Mouse (Mus musculus): ENCODE measurements around the gene Myrfl. TPM values are rescaled to one million over a fixed set of nuclear protein-coding genes. Genes with fewer than 3 reads are reported as not detected.

Gene Myrfl
- polyA plus RNA-seq, 1 experiment from 2014 or later = 0.06 TPM

DNA sequence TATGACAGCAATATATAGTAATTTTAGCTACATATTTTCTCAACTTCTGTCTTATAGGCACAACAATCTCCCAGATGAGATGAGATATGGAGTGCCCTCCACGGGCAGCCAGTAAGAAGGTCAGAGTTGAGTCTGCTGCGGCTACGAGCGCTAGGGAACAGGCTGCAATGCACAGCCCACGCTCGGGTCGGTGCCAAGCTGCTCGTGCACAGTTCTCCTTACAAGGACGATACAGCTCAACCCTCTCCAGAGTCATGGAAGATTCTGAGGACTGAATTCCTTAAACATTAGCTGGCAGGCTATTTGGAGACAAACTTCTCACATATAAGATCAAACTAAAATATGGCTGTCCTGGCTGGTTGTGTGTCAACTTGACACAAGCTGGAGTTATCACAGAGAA lies 17.9 kb upstream of the Myrfl start:
- ATAC-seq (peak; percentile 31), DNase-seq (ENCODE audit: low read depth, low spot score) (no peak)
- H3K27me3 ChIP-seq = no peaks in the 10 kb centered on the region
- TF ChIP-seq CTCF (IDR thresholded peaks at IDR 0.05) = no peak
- in situ Hi-C loops (cut with MboI; ENCODE audit: low pct_unique_long_range_greater_than_20kb) = no loop called here
- ChIA-PET POLR2A (no interaction called here), CTCF (interaction anchor here (1.3 to 1.4 kb wide), 2 partner anchors 11 to 22 kb away, joined by 4 read pairs; no protein-coding TSS in a partner anchor)

DNA sequence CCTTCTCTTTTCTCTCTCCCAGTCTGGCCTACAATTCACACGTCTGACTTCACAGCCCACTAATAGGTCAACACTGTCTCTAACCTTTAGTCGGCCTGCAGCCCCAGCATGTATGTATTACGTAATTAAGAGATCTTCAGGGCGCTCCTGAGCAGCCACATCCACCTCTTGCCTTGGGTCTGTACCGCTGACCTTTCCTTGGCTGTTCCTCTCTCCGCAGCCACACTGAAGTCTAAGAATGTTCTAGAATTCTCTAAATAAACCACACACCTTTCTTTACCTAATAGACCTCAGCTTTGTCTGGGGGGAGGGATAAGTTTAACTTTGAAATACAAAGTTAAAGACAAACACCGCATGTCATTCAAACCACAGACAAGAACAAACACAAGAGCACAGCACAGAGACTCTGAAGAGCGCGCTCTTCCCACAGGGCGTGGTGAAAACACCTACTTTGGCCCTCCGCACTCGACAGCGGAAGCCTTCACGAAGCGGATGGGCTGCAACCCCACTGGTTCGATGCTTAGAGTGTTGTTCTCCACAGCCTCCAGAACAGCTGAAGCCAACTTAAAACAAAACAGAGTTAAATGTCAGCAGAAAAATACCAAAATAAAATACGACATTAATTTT lies 17.0 kb upstream of the Myrfl start:
- POLR2A ChIA-PET = no interaction called here
- ATAC-seq = no peak
- DNase-seq (ENCODE audit: low read depth, low spot score) = no peak
- in situ Hi-C loops (cut with MboI; ENCODE audit: low pct_unique_long_range_greater_than_20kb) = no loop called here
- CTCF ChIA-PET = interaction anchor here (1.4 kb wide), 1 partner anchor 22 kb away, joined by 4 read pairs; no protein-coding TSS in a partner anchor
- no peak for TF ChIP-seq CTCF (IDR thresholded peaks at IDR 0.05)
- no peaks in the 10 kb centered on the region for H3K27me3 ChIP-seq

DNA sequence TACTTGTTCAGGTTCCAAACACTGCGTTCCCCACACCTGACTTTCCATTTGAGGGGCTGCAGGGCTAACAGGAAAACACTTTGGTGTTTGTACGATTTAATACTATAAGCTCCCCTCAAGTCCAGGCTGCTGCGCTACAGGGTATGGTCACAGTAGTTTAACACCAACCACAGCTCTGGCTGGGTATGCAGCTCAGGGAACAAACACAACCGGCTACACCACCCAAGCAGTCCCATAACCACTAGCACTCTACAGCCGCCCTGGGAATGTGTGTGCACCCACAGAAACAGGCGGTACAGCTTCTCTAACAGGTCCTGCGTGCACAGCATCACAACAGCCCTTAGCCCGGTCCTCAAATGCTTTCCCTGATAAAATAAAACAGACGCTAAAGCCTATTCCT lies 16.1 kb upstream of the Myrfl start:
- CTCF ChIA-PET = no interaction called here
- no peaks in the 10 kb centered on the region for H3K27me3 ChIP-seq
- POLR2A ChIA-PET = no interaction called here
- ATAC-seq (no peak), DNase-seq (ENCODE audit: low read depth, low spot score) (no peak)
- TF ChIP-seq CTCF (IDR thresholded peaks at IDR 0.05) = no peak
- in situ Hi-C loops (cut with MboI; ENCODE audit: low pct_unique_long_range_greater_than_20kb) = no loop called here

DNA sequence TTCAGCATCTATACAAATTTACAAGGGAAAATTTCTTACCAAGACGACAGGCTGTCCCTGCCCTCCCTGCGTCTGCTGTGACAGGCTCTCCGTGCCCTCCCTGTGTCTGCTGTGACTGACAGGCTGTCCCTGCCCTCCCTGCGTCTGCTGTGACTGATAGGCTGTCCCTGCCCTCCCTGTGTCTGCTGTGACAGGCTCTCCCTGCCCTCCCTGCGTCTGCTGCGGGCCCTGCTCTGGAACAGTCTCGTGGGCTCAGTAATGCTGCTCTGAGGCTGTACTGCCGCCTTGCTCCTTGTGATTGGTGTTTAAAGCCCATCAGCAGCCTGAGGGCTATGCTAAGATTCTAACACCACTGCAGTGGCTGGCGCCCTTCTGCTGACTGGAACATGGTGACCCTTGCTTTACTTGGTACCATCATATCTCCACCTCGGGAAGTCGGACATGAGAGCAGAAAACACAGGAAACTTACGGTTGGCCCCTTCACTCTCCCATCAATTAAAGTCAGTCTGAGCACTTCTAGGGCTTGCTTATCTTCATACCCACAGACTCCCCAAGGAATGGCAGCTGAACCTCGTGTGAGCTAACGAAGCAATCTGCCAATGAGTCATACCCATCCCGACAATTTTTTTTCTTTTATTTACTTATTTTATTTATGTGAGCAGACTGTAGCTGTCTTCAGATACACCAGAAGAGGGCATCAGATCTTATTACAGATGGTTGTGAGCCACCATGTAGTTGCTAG lies 12.4 kb upstream of the Myrfl start:
- ATAC-seq = no peak
- in situ Hi-C loops (cut with MboI; ENCODE audit: low pct_unique_long_range_greater_than_20kb) = no loop called here
- no peaks in the 10 kb centered on the region for H3K27me3 ChIP-seq
- no peak for DNase-seq (ENCODE audit: low read depth, low spot score)
- CTCF ChIA-PET = interaction anchor here (0.9 to 1.4 kb wide), 3 partner anchors 30 to 131 kb away, joined by 3 to 4 read pairs (median 3); no protein-coding TSS in a partner anchor
- POLR2A ChIA-PET = interaction anchor here (0.7 kb wide), 1 partner anchor 10 kb away, joined by 3 read pairs; no protein-coding TSS in a partner anchor
- TF ChIP-seq CTCF (IDR thresholded peaks at IDR 0.05) = no peak

DNA sequence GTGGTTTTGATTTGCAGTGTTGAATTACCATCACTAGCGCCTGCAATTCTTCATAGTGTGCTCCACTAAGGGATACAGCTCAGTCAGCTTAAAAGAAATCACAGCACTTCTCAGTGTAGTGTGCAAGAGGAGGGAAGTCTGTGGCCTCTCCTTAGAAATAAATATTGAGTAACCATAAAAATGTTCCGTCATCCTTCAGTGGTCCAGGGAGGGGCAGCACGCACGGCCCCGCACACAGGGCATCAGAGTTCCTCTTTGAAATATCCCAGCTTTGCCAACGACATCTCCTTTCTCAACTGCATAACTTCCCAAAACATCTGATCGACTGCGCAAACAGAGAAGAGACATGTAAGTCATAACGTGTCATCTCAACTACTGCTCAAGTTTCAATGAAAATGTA lies 10.1 kb upstream of the Myrfl start:
- no peak for ATAC-seq

DNA sequence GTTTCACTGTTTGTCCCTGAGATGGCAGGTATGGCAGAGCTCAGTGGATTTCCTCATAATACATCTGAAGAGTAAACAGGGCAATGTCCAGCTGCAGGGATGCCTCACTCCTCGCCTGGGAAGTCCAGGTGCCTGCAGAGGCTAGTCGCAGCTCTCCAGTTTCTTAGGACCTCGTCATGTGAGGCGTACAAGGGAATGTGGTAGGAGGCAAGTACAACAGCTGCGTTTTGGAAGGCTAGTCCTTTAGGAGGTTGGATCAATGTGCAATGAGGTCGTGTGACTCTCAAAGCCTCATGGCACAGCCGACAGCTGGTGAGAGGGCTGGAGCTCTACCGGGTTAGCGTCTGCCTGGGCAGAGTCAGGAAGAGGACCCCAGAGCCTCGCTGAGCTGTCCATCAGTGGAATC lies 7.8 kb upstream of the Myrfl start:
- ATAC-seq (no peak), DNase-seq (ENCODE audit: low read depth, low spot score) (no peak)
- H3K27me3 ChIP-seq = no peaks in the 10 kb centered on the region
- in situ Hi-C loops (cut with MboI; ENCODE audit: low pct_unique_long_range_greater_than_20kb) = no loop called here
- no peak for TF ChIP-seq CTCF (IDR thresholded peaks at IDR 0.05)
- ChIA-PET CTCF (interaction anchor here (0.8 to 1.6 kb wide), 2 partner anchors 10 to 11 kb away, joined by 3 to 4 read pairs; no protein-coding TSS in a partner anchor), POLR2A (no interaction called here)

More for the DNA sequence above, 10.1 kb upstream of the Myrfl start:
- no peak for DNase-seq (ENCODE audit: low read depth, low spot score)
- ChIA-PET POLR2A (interaction anchor here (0.9 kb wide), 1 partner anchor 42 kb away, joined by 3 read pairs; no protein-coding TSS in a partner anchor), CTCF (interaction anchor here (1.1 kb wide), 1 partner anchor 14 kb away, joined by 3 read pairs; no protein-coding TSS in a partner anchor)
- TF ChIP-seq CTCF (IDR thresholded peaks at IDR 0.05) = no peak
- H3K27me3 ChIP-seq = no peaks in the 10 kb centered on the region
- in situ Hi-C loops (cut with MboI; ENCODE audit: low pct_unique_long_range_greater_than_20kb) = no loop called here

DNA sequence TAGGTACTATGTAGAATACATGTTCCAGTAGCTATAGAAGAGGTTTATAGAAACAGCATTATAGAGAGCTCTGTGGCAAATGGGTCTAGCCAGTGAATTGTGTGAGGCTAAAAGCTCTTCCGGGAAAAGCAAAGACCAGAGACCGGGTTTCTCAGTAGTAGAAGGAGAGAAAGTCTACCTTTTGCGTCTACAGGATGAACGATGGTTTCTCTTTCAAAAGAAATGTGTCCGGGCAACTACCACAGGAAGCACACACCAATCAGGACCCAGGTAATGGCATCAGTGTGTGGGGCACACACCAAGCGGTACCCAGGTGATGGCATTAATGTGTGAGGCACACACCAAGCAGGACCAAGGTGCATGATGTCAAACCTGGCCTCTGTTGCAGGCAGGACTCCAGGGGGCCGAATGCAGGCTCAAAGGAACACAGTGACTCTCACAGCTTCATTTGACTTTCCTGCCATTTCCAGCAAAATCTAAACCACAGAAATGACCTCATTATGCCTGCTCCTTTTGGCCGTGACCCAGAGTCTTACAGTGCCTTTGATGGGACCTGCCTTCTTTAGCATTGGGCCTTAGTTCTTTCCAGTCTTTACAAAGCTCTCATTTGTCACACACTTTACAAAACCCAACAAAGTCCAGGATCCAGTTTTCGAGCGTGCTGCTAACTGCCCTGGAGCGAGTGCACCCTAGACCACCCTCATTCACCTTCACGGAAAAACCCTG lies 1.4 kb downstream of the Myrfl start:
- TF ChIP-seq CTCF (IDR thresholded peaks at IDR 0.05) = no peak
- CTCF ChIA-PET = interaction anchor here (0.7 to 2.7 kb wide), 5 partner anchors 11 to 566 kb away, joined by 3 to 14 read pairs (median 4); no protein-coding TSS in a partner anchor
- ATAC-seq (no peak), DNase-seq (ENCODE audit: low read depth, low spot score) (peak; percentile 17)
- POLR2A ChIA-PET = interaction anchor here (0.8 kb wide), 1 partner anchor 493 kb away, joined by 3 read pairs; no protein-coding TSS in a partner anchor
- no peaks in the 10 kb centered on the region for H3K27me3 ChIP-seq
- in situ Hi-C loops (cut with MboI; ENCODE audit: low pct_unique_long_range_greater_than_20kb) = loop anchor here (25.0 kb wide), 1 partner anchor 558 kb away; no protein-coding TSS in a partner anchor

DNA sequence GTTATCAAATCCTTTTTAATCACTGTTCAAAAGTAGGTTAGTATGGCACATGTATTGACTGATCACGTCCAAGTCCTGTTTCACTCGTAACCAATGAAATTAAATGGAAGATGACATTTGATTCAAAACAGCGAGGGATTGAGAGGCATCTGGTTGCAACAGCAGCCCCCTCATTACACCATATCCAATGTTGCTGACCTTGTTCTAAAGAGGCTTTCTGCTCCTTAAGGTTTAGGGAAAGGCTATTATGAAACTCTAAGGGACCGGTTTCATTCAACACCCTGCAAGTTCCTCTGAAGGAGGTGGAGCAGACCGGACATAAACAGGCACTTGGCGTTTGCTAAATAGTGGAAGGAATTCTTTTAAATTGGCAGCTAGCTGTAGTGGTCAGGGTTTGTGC lies 2.2 kb downstream of the Myrfl start:
- TF ChIP-seq CTCF (IDR thresholded peaks at IDR 0.05) = no peak
- no peaks in the 10 kb centered on the region for H3K27me3 ChIP-seq
- in situ Hi-C loops (cut with MboI; ENCODE audit: low pct_unique_long_range_greater_than_20kb) = loop anchor here (25.0 kb wide), 1 partner anchor 557 kb away; no protein-coding TSS in a partner anchor
- ChIA-PET CTCF (interaction anchor here (0.7 to 2.7 kb wide), 8 partner anchors 10 to 565 kb away, joined by 3 to 14 read pairs (median 4); no protein-coding TSS in a partner anchor), POLR2A (no interaction called here)
- DNase-seq (ENCODE audit: low read depth, low spot score) = no peak
- ATAC-seq = no peak

DNA sequence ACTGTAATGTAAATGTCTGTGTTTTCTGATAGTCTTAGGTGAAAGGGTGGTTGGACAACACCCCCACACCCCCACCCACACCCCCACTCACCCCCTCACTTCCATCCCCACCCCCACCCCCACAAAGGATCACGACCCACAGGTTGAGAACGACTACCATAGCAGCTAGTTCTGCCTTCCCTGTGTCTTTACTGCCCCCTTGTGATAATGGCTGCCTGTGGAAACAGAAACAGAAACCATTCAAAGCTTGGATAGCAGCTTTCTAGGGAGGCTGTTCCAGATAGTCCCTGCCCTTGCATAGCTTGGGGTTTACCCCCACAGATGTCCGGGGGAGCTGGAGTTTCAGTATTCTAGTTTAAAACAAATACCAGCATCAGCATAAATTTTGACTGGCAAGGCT lies 3.0 kb downstream of the Myrfl start:
- DNase-seq (ENCODE audit: low read depth, low spot score) (no peak), ATAC-seq (no peak)
- in situ Hi-C loops (cut with MboI; ENCODE audit: low pct_unique_long_range_greater_than_20kb) = loop anchor here (25.0 kb wide), 1 partner anchor 556 kb away; no protein-coding TSS in a partner anchor
- POLR2A ChIA-PET = no interaction called here
- CTCF ChIA-PET = interaction anchor here (0.7 to 2.7 kb wide), 6 partner anchors 10 to 564 kb away, joined by 3 to 14 read pairs (median 4); no protein-coding TSS in a partner anchor
- peak; percentile 71 for TF ChIP-seq CTCF (IDR thresholded peaks at IDR 0.05)
- H3K27me3 ChIP-seq = no peaks in the 10 kb centered on the region

DNA sequence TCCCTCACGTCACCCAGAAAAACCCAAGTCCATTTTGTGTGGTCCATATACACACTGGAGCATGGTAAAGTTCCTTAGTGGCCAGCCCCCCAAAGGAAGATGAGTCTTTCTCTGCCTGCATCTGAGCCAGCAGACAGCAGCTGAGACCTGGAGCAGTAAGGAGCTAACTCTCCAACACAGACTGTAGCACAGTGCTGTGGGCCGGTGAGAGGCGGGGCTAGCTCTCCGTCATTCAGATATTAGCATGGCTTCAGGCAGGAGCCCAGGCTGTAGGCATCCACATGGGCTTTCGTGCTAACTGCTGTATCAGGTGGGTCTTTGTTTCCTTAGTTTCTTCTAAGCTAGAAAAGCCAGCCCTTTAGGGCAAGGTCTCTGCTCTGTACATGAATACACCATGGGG lies 6.1 kb downstream of the Myrfl start:
- ChIA-PET POLR2A (no interaction called here), CTCF (no interaction called here)
- no peak for DNase-seq (ENCODE audit: low read depth, low spot score)
- in situ Hi-C loops (cut with MboI; ENCODE audit: low pct_unique_long_range_greater_than_20kb) = loop anchor here (25.0 kb wide), 1 partner anchor 553 kb away; no protein-coding TSS in a partner anchor
- TF ChIP-seq CTCF (IDR thresholded peaks at IDR 0.05) = no peak
- ATAC-seq = no peak
- H3K27me3 ChIP-seq = no peaks in the 10 kb centered on the region

Data from Patski (cell line).